Mouse (Mus musculus) lung, adult 2 months (tissue): ENCODE measurements at regions not wholly inside any gene's neighbourhood (a gene's known extent, or its start where the extent isn't known, plus 50 kb on each side); places are given as distances from the start of the nearest gene placed in this dataset.

Experiments
- DNase-seq: peaks from one replicate; pipeline ENCODE4 v3.0.0; 2022
- H3K4me1 ChIP-seq: fragments of 200-500 bp; 2 replicates; pipeline ENCODE4 v1.6.1; 2011; ENCODE audit warnings: low read length; ENCODE audit not compliant: control insufficient read depth, insufficient read depth
- H3K4me3 ChIP-seq: fragments of 200-500 bp; replicated peaks from 2 replicates; pipeline ENCODE3; 2011; ENCODE audit warnings: low read depth, mild to moderate bottlenecking, control low read depth, low read length; ENCODE audit errors: extremely low read depth
- CTCF ChIP-seq: fragments of 200-500 bp; IDR thresholded peaks from 2 replicates; pipeline ENCODE4 v1.5.1; 2011; ENCODE audit warnings: mild to moderate bottlenecking, low read length, control low read depth; ENCODE audit not compliant: insufficient read depth
- POLR2A ChIP-seq: fragments of 200-500 bp; IDR thresholded peaks from 2 replicates; pipeline ENCODE4 v1.6.1; 2011; ENCODE audit warnings: low read depth, mild to moderate bottlenecking, control low read depth, low read length, borderline replicate concordance; ENCODE audit errors: extremely low read depth
- WGBS: fragments of 180-500 bp; shearing (Covaris S2); methylation state at CpG from one replicate; pipeline ENCODE4 v1.1.7; 2018; 5-methylcytosine and 5-hydroxymethylcytosine counted together

DNA sequence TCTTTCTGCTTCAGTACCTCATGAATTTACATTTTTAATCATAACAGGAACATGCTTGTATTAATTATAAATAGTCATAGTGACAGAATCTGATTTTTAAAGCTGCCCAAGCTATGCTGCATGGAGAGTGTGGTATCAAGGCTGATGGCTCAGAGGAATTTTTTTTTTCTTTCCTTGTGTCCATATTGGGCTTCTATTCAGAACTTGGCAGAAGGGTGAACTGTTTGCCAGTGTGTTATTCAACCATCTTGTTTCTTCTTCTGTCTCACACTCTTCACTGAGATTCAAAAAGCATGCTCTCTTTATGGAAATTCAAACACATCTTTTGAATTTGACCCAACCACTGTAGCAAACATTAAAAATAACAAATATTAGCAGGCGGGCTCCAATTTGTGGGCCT is 137.6 kb upstream of the Lsm8 start:
- DNase-seq, result no peak
- TF ChIP-seq POLR2A (no peak), CTCF (no peak)
- 94% methylated on average over 1 of the region's 1 CpGs for WGBS
- no peaks in the 10 kb centered on the region for H3K4me1 ChIP-seq
- no peak overlapping the region for H3K4me3 ChIP-seq

DNA sequence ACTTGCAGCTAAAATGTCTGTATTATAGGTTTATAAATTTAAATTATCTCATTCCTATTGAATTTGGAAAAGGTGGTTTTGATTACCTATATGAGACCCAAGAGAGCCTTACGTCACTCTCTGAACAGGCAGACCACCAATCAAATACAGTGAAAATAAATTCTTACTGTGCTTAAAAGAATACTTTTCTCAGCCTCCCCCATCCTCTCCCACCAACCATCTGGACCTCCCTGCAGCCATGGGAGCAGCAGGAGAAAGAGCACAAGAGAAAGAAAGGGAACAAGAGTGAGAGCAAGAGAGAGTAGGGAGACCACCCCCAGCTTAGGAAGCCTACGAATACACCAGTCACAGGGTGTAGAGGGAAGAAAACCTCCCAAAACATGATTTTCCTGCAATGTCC is 99.5 kb upstream of the Lsm8 start:
- no peaks in the 10 kb centered on the region for H3K4me1 ChIP-seq
- no peak for TF ChIP-seq CTCF
- no peak for TF ChIP-seq POLR2A
- no peak overlapping the region for H3K4me3 ChIP-seq
- DNase-seq, result no peak
- WGBS, result 89% methylated on average over 2 of the region's 2 CpGs

DNA sequence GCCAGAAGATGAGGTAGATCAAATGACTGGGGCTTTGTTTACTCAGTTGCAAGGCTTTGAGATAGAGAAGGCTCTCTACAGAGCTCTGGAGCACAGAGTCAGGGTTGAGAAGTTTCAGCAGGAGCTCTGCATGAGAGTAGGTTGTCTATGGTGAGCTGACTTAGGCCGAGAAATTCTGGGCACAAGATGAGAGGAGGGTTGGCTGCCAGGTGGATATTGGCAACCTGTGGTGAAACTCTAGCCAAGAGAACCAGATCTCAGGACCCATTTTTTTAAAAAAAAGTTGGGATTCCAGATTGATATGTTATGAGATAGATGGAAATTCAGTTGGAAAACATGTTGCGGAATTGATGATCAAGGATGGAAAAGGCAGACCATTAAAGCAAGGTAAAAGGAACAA is 83.8 kb upstream of the Lsm8 start:
- TF ChIP-seq POLR2A (no peak), CTCF (no peak)
- 88% methylated on average over 2 of the region's 2 CpGs for WGBS
- DNase-seq, result no peak
- Histone ChIP-seq H3K4me1 (no peaks in the 10 kb centered on the region), H3K4me3 (no peak overlapping the region)

DNA sequence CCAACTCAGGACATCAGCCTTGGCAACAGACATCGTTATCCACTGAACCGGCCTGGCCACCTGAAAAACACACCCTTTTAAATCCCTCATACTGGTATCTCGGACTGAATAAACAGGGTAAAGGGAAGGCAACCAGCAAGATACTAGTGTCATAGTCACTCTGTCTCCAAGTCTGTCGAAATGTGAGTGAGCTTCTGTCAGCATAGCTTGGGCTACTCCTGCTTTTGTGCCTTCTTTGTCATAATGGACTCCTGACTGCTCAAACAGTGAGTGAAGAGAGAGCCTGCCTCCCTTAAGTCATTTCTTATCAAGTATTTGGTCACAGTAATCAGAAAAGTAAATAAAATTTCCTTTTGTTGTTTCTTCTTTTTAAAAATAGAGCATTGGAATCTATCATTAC is 53.0 kb upstream of the Lsm8 start:
- no peak overlapping the region for H3K4me3 ChIP-seq
- DNase-seq, result no peak
- H3K4me1 ChIP-seq, result no peaks in the 10 kb centered on the region
- 55% methylated on average over 4 of the region's 4 CpGs for WGBS
- TF ChIP-seq POLR2A, result no peak

DNA sequence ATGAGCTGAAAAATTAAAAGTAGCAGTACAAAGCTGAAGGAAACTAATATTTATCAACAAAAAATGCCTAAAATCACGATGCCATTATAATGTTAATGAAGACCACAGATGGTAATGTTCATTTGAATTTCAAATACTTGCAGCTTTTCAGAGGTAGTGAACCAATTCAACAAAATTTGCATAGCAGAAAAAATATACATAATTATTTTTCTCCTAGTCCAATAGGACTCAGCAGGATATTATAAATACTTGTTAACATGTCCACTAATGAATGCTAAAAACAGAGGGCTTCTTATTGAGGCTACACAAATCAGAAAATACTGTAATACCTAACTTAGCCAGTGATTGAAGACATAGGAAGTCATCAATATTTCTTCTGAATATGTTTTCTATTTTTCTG is 52.5 kb upstream of the Lsm8 start:
- WGBS, result 47% methylated on average over 1 of the region's 1 CpGs
- no peaks in the 10 kb centered on the region for H3K4me1 ChIP-seq
- TF ChIP-seq CTCF, result no peak
- TF ChIP-seq POLR2A, result no peak
- H3K4me3 ChIP-seq, result no peak overlapping the region
- DNase-seq, result no peak

DNA sequence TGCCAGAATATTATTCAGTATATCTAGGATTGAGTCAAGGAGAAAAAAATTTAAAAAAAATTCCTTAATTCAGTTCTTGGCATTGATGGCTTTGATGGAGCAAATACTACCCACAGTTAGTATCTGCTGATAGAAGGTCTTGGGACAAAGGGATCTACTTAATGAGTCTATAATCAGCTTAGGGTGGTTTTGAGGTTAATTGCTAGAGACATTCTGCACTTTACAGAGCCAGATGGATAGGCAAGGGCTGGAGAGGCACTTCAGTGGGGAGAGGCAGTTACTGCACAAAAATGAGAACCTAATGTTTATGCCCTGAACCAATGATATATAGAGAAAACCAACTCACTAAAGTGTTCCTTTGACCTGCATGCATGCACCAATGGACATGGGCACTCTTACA is 51.8 kb upstream of the Lsm8 start:
- Histone ChIP-seq H3K4me3 (no peak overlapping the region), H3K4me1 (no peaks in the 10 kb centered on the region)
- TF ChIP-seq POLR2A (no peak), CTCF (no peak)
- DNase-seq, result no peak
